Mouse (Mus musculus) stomach, postnatal 0 days (tissue): ENCODE results near the gene Gm12248. TPM values are rescaled to one million over a fixed set of nuclear protein-coding genes. Genes with fewer than 3 reads are reported as not detected.
"Not testable (repeated sequence)": the region's sequence is repeated elsewhere in the genome, so short reads cannot be mapped to it uniquely, and the experiment has no call there.

Source experiments
- ATAC-seq: fragments of 200-750 bp; cut with Nextera tagmentation; 2 replicates; pipeline ENCODE4 v1.8.0; 2017; ENCODE audit not compliant: low FRiP score, low TSS enrichment
- DNase-seq: peaks from one replicate; pipeline ENCODE4 v3.0.0-alpha.2; 2016; ENCODE audit warnings: low spot score
- H3K27ac ChIP-seq: fragments of 300-500 bp; sonication (generic); replicated peaks from 2 replicates; pipeline ENCODE4 v1.5.1; 2014; ENCODE audit warnings: mild to moderate bottlenecking, control low read depth
- H3K27me3 ChIP-seq: fragments of 300-500 bp; sonication (generic); 2 replicates; pipeline ENCODE4 v1.6.1; 2014; ENCODE audit warnings: low read length; ENCODE audit not compliant: control insufficient read depth, insufficient read depth
- H3K36me3 ChIP-seq: fragments of 300-500 bp; sonication (generic); 2 replicates; pipeline ENCODE4 v1.6.1; 2014; ENCODE audit warnings: low read length, mixed read lengths; ENCODE audit not compliant: control insufficient read depth, insufficient read depth
- H3K4me1 ChIP-seq: fragments of 300-500 bp; sonication (generic); replicated peaks from 2 replicates; pipeline ENCODE4 v1.6.1; 2014; ENCODE audit warnings: antibody characterized with exemption; ENCODE audit not compliant: control insufficient read depth, insufficient read depth
- H3K4me2 ChIP-seq: fragments of 300-500 bp; sonication (generic); replicated peaks from 2 replicates; pipeline ENCODE4 v1.6.1; 2014; ENCODE audit warnings: low read depth, mild to moderate bottlenecking, control low read depth, moderate library complexity
- H3K4me3 ChIP-seq: fragments of 300-500 bp; sonication (generic); 2 replicates; pipeline ENCODE4 v1.5.1; 2014; ENCODE audit warnings: low read depth, low read length, control low read depth
- H3K9ac ChIP-seq: fragments of 300-500 bp; sonication (generic); 2 replicates; pipeline ENCODE4 v1.6.1; 2014; ENCODE audit warnings: mild to moderate bottlenecking, low read length, control low read depth, mixed read lengths
- H3K9me3 ChIP-seq: fragments of 300-500 bp; sonication (generic); 2 replicates; pipeline ENCODE4 v1.6.1; 2016; ENCODE audit warnings: low read length; ENCODE audit not compliant: control insufficient read depth
- CTCF ChIP-seq: IDR thresholded peaks from 2 replicates; pipeline ENCODE4 v1.5.1; 2016; ENCODE audit warnings: antibody characterized with exemption, low read depth, mild to moderate bottlenecking, moderate library complexity
- EP300 ChIP-seq: optimal IDR thresholded peaks from 2 replicates; pipeline ENCODE3; 2016; ENCODE audit warnings: antibody characterized with exemption
- WGBS: fragments of 180-500 bp; shearing (Covaris S2); extraction: QIAGEN DNeasy Blood & Tissue Kit; methylation state at CpG from one replicate; pipeline ENCODE4 v1.1.7; 2014; 5-methylcytosine and 5-hydroxymethylcytosine counted together
- polyA plus RNA-seq: library from polyadenylated mRNA; unstranded; fragments of >200 nt; fragmentation: Nextera tagmentation; extraction: Ambion mirVana; gene quantifications from 2 replicates; pipeline ENCODE4 v1.2.1, GENCODE M21; 2015

Gene Gm12248
- polyA plus RNA-seq, 1 experiment from 2014 or later: not detected

DNA sequence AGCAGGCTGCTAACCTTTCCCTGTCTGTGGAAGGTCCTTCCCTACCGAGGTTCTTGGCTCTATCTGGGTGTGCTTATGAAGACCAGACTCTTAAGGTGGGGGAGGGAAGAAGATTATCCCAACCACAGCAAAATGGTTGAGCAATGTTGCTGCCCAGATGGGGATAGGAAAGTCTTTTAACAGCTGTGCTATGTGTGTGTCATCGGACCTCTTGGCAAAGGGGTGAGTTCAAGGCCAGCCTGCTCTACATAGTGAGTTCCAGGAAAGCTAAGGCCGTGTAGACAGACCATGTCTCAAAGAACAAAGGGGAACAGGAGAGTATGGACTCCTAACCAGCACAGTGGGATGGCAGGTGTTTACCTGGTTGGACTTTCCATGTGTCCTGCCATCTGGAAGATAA lies 20.0 kb downstream of the Gm12248 start:
- ATAC-seq: no peak
- WGBS: 68% methylated on average over 3 of the region's 3 CpGs
- H3K4me1 ChIP-seq: no peaks in the 10 kb centered on the region
- no peak for TF ChIP-seq CTCF
- TF ChIP-seq EP300: no peak
- H3K9me3 ChIP-seq: no peaks in the 10 kb centered on the region
- no peaks in the 10 kb centered on the region for H3K27me3 ChIP-seq
- DNase-seq: no peak
- H3K27ac ChIP-seq: no peak overlapping the region
- H3K4me3 ChIP-seq: no peak overlapping the region
- H3K4me2 ChIP-seq: no peak overlapping the region
- no peaks in the 10 kb centered on the region for H3K36me3 ChIP-seq
- H3K9ac ChIP-seq: no peak overlapping the region

DNA sequence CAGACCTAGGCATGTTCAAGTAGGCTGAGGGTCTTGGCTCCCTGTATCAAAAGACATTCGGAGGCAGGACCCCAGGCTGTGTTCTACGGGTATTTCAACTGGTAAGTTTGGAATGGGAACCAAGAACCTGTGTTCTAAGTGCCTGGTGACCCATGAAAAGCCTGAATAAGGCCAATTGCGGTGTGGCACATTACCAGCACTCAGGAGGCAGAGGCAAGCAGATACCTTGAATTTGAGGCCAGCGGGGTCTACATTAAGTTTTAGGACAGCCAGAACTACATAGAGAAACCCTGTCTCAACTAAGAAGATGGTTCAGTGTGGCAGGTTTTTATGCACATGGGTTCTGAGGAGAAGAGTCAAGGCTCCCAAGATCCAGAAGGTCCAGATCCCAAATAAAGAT lies 27.9 kb downstream of the Gm12248 start:
- H3K9me3 ChIP-seq: no peaks in the 10 kb centered on the region
- H3K4me2 ChIP-seq: no peak overlapping the region
- no peak overlapping the region for H3K9ac ChIP-seq
- no peak for ATAC-seq
- no peak for TF ChIP-seq EP300
- no peak for TF ChIP-seq CTCF
- no peaks in the 10 kb centered on the region for H3K27me3 ChIP-seq
- H3K4me3 ChIP-seq: no peak overlapping the region
- H3K27ac ChIP-seq: no peak overlapping the region
- WGBS: 87% methylated on average over 4 of the region's 4 CpGs
- no peaks in the 10 kb centered on the region for H3K4me1 ChIP-seq
- DNase-seq: no peak
- H3K36me3 ChIP-seq: no peaks in the 10 kb centered on the region

DNA sequence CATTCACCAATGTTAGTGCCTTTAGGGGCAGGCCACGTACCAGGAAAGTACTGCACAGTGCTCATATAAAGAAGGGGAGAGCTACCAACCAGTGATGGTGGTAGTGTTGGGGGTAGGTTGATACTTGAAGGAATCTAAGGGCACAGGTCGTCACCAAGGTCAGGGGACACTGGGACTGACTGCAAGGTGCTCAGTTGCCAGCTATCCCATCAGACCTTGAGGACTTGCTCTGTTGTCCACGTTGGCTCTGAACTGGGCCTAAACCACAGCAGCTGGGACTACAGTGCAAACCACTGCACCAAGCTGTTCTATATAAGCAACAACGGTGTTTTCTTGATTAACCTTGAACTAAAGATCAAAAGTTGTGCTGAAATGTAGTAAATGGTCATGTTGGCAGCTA lies 30.3 kb downstream of the Gm12248 start:
- ATAC-seq: no peak
- Histone ChIP-seq H3K27me3 (no peaks in the 10 kb centered on the region), H3K4me2 (no peak overlapping the region), H3K9ac (no peak overlapping the region), H3K9me3 (no peaks in the 10 kb centered on the region), H3K4me3 (no peak overlapping the region), H3K4me1 (no peaks in the 10 kb centered on the region), H3K36me3 (peaks cover 12% of the 10 kb centered on the region), H3K27ac (no peak overlapping the region)
- no peak for DNase-seq
- WGBS: 86% methylated on average over 4 of the region's 4 CpGs
- TF ChIP-seq CTCF: no peak
- TF ChIP-seq EP300: no peak

DNA sequence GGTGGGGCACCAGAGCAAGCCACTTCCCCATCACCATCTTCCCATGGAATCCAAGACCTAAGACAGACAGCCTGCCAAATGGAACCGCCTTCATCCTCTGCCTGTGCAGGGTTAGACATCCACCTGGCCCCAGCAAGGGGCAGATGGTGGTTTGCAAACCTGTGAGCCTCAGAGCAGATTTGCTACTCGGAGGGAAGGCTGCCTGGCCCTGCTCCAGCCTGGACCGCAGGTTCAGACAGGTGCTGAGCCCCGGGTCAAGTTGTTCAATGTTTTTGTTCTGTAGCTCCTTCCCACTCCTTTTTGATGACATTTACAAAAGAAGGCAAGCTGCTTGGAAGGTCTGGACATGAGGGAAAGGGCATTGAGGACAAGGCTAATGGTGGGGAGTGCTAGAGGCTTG lies 31.7 kb downstream of the Gm12248 start:
- H3K27me3 ChIP-seq, H3K27ac ChIP-seq, ATAC-seq, H3K4me2 ChIP-seq, DNase-seq, H3K4me3 ChIP-seq, H3K9me3 ChIP-seq, H3K4me1 ChIP-seq, H3K9ac ChIP-seq: not testable (repeated sequence)
- 71% methylated on average over 4 of the region's 4 CpGs for WGBS
- peaks cover 16% of the 10 kb centered on the region for H3K36me3 ChIP-seq

DNA sequence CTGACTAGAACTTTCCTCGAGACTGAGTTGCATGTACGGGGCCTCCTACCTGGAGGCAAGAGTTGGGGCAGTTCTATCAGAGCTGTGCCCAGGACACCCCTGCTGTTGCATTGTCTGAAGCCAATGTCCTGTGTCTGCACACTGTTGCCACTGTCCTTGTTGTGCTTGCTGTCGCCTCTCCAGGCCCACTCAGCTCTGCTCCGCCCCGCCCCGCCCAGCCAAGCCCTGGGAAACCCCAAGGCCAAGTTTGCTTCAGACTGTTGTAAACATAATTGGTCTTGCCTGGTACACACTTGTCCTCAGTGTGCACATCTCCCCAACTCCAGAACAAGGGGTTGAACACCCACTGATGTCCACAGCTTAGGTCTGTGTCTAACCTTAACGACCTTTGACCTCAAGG lies 33.2 kb downstream of the Gm12248 start:
- not testable (repeated sequence) for ATAC-seq, H3K9ac ChIP-seq, H3K4me2 ChIP-seq, H3K27ac ChIP-seq, H3K27me3 ChIP-seq, H3K4me1 ChIP-seq, H3K9me3 ChIP-seq, H3K4me3 ChIP-seq, DNase-seq
- WGBS: 79% methylated on average over 7 of the region's 7 CpGs
- H3K36me3 ChIP-seq: peaks cover 24% of the 10 kb centered on the region

DNA sequence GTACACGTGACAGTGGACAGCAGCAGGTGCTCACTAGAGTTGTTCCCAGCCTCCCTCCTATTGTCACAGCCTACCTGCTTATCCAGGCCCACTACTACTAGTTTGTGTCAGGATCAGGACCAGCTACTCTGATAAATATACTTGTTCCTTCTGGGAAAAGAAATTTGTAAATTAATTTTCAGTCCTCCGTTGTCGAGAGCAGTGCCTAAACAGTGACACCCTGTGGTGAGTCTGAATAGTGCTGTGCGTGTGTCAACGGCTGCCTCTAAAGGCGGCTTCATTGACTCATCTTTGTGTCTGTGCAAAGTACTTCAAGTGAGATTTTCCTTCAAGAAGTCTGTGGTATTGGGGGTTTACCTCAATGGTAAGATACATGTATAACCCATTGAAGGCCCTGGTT lies 35.5 kb downstream of the Gm12248 start:
- Histone ChIP-seq H3K4me2 (no peak overlapping the region), H3K9ac (no peak overlapping the region), H3K27me3 (no peaks in the 10 kb centered on the region), H3K4me3 (no peak overlapping the region), H3K36me3 (peaks cover 34% of the 10 kb centered on the region), H3K4me1 (no peaks in the 10 kb centered on the region), H3K27ac (no peak overlapping the region), H3K9me3 (no peaks in the 10 kb centered on the region)
- DNase-seq: peak; percentile 46
- no peak for TF ChIP-seq EP300
- peak; percentile 89 for TF ChIP-seq CTCF
- ATAC-seq: no peak
- 41% methylated on average over 6 of the region's 6 CpGs for WGBS
